Mouse (Mus musculus) kidney, postnatal 36 days (tissue): ENCODE results near the gene Chkb.
"Not testable (repeated sequence)": the region's sequence is repeated elsewhere in the genome, so short reads cannot be mapped to it uniquely, and the experiment has no call there.

Experiments
- DNase-seq, 2 experiments: peaks; one replicate each; pipeline ENCODE4 v3.0.0; 2021 to 2022; ENCODE audit warnings: mixed read lengths in 2 of 2

Chkb gene

GRCm38 (mm10) chr15:89453865-89454478, 24.3 kb upstream of the Chkb start, which contains the start of gene Mapk8ip2:
Gene Mapk8ip2, plus strand, starts transcription at chr15:89453913.
- no peak for DNase-seq

DNA sequence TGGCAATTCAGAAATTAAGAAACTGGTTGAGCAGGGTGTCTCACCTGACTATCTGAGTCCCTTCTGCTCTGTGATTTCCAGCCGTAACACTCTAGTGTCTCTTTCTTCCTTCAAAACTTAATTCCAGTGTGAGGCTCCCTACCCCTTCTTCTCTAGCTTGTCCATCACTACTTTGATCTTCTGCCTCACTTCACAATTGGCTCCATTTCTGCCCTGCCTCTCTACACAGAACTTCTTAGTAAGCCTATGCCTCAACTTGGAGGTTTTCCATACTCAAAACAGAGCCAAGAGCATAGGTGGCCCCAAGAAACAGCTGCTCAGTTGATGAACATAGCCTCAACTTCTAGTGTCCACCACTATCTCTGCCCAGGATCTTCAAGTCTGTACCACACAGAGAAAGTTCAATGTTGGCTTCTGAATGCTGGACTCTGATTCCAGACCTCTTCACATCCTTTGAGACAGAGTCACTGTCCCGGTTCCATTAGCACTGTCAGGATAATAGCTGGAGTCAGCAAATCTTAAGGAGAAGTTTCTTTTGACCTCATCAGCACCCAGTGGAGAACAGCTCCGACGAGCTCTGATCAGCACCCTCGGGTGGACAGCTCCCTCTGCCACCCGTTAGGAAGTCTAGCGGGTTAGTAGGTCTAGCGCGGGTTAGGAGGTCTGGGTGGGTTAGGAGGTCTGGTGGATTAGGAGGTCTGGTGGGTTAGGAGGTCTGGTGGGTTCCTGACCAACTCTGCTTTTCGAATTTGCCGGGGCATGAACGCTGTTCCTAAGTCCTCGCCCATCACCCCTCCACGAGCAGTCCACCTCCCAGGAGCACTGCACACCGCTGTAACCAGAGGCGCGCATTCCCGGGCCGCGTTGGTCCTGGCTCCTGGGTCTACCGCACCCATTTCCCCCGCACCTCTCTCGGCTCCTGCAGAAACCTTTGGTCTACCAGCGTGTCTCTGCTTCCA, 23.5 kb upstream of the Chkb start:
- peak; percentile 60 to 88 for DNase-seq

GRCm38 (mm10) chr15:89442486-89443070, 12.9 kb upstream of the Chkb start:
- DNase-seq: peak in 1 of 2 experiments; percentile 24

GRCm38 (mm10) chr15:89435878-89436277, 6.2 kb upstream of the Chkb start:
- DNase-seq: no peak

- DNase-seq: no peak
Measured at GRCm38 (mm10) chr15:89434136-89434535, 4.4 kb upstream of the Chkb start.

GRCm38 (mm10) chr15:89432946-89433345, 3.2 kb upstream of the Chkb start:
- no peak for DNase-seq

GRCm38 (mm10) chr15:89431806-89432205, 2.1 kb upstream of the Chkb start:
- no peak for DNase-seq

DNA sequence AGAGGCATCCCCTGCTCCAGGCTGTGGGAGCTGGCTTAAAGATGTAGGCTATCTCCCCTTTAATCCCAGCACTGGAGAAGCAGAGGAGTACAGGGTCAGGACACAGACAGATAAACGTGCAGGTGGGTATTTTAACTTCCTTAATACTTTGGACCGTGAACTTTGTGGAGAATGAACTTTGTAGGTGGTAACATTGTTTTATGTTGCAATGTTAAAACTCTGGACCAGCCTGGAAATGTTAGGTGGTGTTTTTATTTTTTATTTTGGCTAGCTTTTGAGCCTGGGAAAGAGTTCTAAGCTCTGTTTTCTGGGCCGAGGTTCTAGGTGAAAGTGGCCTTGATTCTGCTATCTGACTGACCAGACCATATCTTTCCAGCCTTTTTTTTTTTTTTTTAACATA, 1.6 kb upstream of the Chkb start:
- DNase-seq: no peak

GRCm38 (mm10) chr15:89430771-89431170, 1.1 kb upstream of the Chkb start:
- DNase-seq: not testable (repeated sequence)

GRCm38 (mm10) chr15:89430341-89430740, 633 bp upstream of the Chkb start:
- no peak for DNase-seq

DNA sequence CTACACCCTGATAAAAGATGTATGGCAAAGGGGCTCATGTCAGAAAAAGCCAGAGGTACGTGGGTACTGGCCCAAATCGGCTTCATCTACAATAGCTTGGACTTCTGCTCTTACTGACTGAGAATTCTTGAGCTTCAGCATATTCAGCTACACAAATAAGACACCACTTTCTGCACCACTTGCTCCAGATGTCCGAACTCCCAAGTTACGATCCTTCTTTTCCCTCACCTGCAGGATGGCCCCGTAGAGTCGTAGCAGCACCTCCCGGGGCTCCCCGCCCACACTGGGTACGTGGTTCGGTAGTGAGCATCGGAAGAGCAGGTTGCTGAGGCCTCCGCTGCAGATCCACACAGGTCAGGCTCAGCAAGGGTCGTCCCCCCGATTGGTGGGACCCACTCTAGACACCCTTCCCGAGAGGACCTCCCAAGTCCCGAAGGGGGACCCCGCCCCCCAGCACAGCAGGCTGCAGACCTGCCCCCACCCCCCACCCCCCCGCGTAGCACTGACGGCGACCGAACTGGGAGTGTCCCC, 822 bp downstream of the Chkb start:
- DNase-seq: no peak

DNA sequence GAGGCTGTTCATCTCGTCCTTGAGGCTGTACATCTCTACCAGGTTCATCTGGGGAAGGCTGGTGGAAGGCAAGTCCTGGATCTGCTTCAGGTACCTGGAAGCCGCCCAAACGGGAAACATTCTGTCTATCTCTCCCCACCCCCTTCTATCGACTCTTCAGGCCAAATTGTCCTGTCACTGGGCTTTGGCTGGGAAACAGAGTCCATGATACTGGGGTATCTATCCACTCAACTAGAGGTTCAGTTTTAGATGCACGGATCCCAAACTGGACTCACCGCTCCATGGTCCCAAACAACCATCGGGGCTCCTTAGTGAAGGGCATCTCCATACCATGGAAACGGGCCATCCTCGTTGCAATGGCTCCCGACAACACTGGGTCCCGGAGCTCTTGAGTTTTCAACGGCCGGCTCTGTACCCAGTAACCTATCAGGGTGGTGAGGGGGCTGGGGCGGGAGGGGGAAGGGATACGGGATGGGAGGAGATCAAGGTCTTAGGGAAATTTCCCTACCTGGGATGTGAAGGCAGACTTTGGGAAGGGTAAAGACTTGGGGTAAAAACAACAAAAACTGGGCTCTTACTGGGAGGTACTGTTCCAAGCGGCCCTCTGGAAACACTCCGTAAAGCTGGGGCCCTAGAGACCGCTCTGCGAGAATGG, 1.4 kb downstream of the Chkb start:
- no peak for DNase-seq

- no peak for DNase-seq
Measured at GRCm38 (mm10) chr15:89426716-89427115, 3.0 kb downstream of the Chkb start.

GRCm38 (mm10) chr15:89425711-89426121, 4.0 kb downstream of the Chkb start, which contains the start of gene Cpt1b:
Gene Cpt1b, minus strand, starts transcription at chr15:89425863.
- DNase-seq: peak; percentile 60 to 61

DNA sequence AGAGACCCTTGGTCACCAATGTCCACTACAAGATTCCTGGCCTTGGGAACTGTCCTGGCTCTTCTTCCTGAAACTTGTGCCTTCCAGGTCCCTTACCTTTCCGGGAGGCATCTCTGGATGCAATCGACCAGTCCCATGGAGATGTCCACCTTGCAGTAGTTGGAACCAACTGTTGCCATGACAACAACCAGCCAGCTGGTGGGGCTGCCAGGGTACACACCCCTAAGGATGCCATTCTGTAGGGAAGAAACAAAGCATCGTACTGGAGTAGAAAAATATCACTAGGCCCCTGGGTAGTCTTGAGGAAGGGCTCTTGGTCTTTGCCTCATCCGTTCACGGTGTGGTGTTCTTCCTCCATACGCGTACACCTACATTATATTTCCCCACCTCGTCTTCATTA, 5.1 kb downstream of the Chkb start:
- no peak for DNase-seq

DNA sequence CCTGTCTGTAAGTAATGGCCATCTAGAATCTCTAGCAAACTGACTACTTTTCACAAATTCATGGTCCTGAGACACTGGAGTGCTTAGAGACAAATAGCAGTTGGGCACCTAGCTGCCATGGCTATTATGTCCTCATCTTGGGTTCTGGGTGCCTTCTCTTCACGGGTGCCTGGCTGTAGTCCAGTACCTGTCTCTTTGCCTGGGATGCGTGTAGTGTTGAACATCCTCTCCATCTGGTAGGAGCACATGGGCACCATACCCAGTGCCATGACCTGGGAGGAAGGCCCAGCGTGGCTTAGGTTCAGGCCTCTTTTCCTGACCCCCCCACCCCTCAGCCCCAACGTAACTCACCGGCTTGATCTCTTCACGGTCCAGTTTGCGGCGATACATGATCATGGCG, 7.8 kb downstream of the Chkb start:
- DNase-seq: no peak

- no peak for DNase-seq
Measured at GRCm38 (mm10) chr15:89415282-89415681, 14.4 kb downstream of the Chkb start.

GRCm38 (mm10) chr15:89410118-89410517, 19.6 kb downstream of the Chkb start, which contains the start of gene Syce3:
Gene Syce3, minus strand, starts transcription at chr15:89410503.
- DNase-seq: no peak

GRCm38 (mm10) chr15:89406691-89407090, 23.0 kb downstream of the Chkb start:
- no peak for DNase-seq

DNA sequence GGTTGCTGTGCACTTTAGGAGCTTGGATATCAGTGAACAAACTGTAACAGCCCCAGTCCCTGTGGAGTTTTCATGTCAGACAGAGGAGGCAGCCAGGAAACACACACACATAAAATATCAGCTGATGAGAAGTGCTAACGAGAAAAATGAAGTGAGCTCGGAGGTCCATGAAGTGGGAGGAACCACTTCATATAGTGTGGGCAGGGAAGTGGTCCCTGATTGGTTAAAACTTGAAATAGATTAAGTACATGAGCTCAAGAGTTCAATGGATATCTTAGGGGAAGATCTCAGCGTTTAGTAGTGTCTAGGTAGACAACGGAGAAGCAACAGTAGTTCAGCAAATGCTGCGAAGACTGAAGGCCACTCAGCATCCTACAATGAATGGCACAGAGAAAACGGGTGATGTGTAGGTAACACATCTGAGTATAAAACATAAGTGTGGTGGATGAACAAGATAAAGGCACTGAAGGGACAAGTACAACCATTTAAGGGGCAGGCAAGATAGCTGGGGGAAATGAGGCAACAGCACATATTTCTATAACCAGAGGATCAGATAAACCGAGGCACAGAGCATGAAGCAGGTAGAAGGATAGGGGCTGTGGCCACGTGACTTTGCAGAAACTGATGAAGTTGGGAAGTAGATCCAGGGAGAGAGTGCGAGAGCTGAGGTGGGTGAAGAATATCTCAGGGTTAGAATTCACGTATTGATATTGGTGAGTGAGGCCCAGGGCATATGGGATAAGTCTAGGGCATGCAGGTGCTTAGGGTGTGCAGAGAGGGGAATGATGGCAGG, 24.7 kb downstream of the Chkb start:
- no peak for DNase-seq

GRCm38 (mm10) chr15:89402471-89402870, 27.2 kb downstream of the Chkb start:
- no peak for DNase-seq

DNA sequence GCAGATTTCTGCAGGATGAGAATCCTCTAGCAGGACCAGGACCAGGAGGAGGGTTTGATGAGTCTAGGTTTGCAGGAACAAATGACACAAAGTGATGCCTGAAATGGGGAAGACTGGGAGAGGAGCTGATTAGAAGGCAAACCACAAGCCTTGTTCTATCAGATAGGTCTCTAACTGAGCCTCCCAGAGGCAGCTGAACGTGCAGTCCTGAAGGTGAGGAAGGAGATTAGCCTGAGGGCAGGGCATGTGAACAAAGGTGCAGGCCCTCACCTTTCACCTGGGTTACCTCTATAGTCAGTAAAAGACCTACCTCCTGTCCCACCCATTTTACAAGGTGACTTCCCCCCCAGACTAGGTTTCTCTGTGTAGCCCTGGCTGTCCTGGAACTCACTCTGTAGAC, 30.0 kb downstream of the Chkb start:
- DNase-seq: no peak
